Comparison of ENCODE assay signal across 15 mouse cellular contexts in genomic region chr6:147356570-147356969, GRCm38 (mm10).
"Had no signal": no experiment of that assay in that cellular context is flagged by ENCODE, and none has a peak within 500 bp of the region (broad histone marks: within the 10 kb centered on the region; RNA-seq: fewer than 3 reads in every experiment).

No protein-coding gene starts in this region.

- H3K4me3 ChIP-seq: neural tube, embryonic 15.5 days; stomach, embryonic 15.5 days had no signal

- H3K36me3 ChIP-seq: neural tube, embryonic 15.5 days; stomach, embryonic 15.5 days had no signal

- H3K27ac ChIP-seq: neural tube, embryonic 15.5 days; stomach, embryonic 15.5 days; stomach, postnatal 0 days had no signal

- DNase-seq: retina, postnatal 1 day; right cerebral cortex, adult 18-20 months; right cerebral cortex, postnatal 14 days; right cerebral cortex, postnatal 25 days; right cerebral cortex, postnatal 4 days; spleen, adult 18-20 months; thymus, adult 18-20 months; thymus, adult 2 months; thymus, postnatal 14 days; thymus, postnatal 25 days; thymus, postnatal 36 days; thymus, postnatal 4 days had no signal

- H3K27me3 ChIP-seq: neural tube, embryonic 15.5 days; stomach, embryonic 15.5 days had no signal

- H3K9ac ChIP-seq: neural tube, embryonic 15.5 days; stomach, embryonic 15.5 days had no signal

- H3K9me3 ChIP-seq: neural tube, embryonic 15.5 days; stomach, embryonic 15.5 days had no signal

- H3K4me2 ChIP-seq: neural tube, embryonic 15.5 days; stomach, embryonic 15.5 days had no signal

- H3K4me1 ChIP-seq: neural tube, embryonic 15.5 days; stomach, embryonic 15.5 days had no signal
